Mouse (Mus musculus) frontal cortex, adult (tissue): ENCODE data around the gene Unc5c.

Experiments
- ATAC-seq: cut with Nextera tagmentation; 2 replicates; pipeline ENCODE4 v1.9.2; 2017; ENCODE audit warnings: mild to moderate bottlenecking, moderate library complexity, mixed read lengths; ENCODE audit not compliant: low TSS enrichment

The Unc5c gene

DNA sequence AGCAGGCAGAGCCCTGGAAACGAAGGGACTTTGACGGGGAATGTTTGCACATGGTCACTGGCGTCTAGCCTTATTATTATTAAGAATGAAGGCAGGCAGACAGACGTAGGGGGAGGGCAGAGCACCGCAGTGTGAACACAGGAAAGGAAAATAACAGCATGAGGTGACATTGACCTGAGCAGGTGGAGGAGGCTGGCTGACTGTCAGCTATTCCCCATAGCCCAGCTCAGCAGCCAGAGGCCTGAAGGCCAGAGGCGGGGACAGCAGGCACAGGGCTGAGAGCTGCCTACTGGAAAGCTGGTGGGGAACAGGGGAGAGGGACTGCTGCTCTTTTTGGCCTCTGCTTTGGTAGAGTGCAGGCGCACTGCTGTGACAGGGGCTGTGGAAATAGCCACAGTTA, 345.9 kb downstream of the Unc5c start:
- ATAC-seq, result no peak

DNA sequence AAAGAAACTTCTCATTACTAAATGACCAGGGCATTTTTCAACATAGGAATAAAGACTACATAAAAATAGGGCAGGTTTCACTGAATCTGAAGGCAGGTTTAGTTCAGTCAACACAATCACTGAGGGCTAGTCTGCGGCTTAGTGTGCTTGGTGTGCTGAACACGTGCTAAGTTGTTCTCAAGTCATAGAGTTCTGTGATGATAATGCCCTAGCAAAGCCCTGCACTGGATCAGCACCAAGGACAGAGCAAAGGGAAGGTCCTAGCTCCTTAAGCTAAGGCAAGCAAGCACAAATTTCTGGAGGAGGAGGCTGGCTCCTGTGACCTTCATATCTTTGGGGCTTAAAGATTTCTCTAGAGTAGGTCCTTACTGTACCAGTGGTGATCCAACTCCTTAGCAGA, 346.3 kb downstream of the Unc5c start:
- peak; percentile 15; the same call in 1 of the 2 replicates for ATAC-seq

DNA sequence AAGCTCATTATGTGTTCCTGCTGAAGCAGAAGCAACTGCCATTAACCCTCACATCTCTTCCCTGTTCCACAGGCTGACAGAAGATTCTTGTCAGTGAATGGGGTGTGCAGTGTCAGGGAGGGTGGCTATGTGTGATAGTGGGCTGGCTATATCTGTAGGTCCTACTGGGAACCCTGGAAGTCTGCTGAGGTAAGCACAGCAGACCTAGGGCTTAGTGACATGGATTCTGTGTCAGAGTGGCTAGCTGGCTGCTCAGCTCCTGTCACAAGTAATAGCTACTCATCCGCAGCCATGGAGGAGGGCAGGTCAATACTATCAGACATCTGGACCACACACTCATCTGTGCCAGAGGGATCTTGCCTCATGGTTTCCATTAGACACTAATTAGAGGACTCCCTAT, 349.8 kb downstream of the Unc5c start:
- ATAC-seq, result no peak

DNA sequence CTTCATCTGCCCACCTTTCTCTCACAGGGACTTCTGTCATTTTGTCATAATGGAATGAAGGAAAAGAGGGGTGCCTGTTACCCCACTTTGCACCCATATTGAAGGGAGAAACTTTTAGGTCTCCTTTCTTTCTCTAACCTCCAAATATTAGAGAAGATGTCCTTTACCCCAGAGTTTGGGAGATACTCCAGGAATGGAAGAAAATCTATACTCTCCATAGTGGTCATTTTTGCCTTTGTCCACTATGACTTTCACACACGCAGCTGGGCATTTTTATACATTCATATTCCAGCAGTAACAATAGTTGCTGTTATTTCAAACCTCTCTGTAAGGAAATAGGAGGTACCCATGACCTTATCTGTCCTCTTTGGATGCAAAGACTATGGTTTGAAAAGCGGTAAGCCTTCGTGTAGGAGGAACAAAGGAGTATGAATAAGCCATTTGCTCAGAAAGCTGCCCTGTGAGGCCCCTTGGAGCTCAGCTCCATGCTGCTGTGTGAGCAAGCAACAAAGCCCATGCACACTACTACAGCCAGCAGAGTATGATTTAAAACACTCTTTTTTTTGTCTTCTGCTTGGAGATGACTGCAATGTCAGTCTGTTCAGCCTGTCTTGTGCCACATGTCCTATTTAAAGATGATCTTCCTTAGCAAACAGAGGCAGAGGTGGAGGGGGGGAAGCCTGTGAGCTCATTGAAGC, 353.7 kb downstream of the Unc5c start:
- ATAC-seq, result peak; percentile 71

DNA sequence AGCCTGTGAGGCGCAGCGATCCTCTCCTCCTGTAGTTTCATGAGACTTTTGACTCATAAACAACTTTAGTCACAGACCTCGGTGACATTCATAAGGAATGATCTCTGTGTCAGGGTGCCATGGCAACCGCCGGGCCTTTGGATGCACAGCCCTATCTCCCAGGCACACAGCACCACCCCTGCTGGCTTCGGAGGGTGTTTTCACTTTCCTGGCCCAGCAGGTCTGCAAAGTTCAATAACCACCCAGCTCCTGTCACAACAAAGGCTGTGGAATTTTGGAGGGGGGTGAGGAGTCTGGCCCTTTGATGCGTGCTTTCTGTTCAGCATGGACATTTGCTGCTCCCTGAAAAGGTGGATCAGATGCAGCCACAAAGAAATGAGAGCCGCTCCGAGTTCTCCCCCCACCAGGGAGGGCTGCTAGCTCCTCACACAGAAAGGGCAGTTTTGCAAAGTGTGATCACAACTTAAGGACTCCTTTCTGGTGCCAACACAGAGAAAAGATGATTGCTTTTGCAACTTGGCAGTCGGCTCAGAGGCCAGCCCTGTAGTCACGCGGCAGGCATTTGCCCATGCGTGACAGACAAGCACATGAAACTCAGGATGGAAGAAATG, 354.4 kb downstream of the Unc5c start:
- ATAC-seq, result peak; percentile 66

DNA sequence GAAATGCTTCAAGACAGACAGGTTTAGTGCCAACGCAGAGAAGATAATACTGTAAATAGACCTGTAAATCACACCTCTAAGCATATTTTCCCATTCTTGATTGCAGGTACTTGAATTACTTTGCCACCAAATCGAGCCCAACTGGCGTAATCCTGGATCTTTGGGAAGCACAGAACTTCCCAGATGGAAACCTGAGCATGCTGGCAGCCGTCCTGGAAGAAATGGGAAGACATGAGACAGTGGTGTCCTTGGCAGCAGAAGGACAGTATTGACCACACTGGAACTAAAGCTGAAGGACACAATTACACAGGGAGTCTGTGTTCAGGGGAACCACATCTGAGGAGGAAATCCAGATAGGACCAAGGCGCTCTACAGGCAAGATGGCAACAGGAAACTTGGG, 363.3 kb downstream of the Unc5c start:
- peak; percentile 24; the same call in 1 of the 2 replicates for ATAC-seq

DNA sequence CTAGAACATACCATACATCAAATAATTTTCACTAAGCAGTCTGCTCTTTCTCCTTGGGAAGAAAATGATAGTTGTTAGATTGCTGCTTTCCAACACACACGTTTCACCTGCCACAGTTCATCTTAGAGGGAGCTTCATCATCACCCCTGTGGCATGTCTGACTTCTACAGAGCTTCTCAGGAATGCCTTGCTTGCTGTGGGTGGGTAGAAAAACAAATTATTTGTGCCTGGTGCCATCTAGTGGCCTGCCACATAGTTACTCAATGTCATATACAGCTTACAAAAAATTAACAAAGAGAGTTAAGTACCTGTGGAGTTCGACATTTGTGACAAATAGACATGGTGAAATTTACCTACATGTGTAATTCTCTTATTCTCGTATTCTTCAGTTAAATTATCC, 366.1 kb downstream of the Unc5c start:
- peak; percentile 91 for ATAC-seq

DNA sequence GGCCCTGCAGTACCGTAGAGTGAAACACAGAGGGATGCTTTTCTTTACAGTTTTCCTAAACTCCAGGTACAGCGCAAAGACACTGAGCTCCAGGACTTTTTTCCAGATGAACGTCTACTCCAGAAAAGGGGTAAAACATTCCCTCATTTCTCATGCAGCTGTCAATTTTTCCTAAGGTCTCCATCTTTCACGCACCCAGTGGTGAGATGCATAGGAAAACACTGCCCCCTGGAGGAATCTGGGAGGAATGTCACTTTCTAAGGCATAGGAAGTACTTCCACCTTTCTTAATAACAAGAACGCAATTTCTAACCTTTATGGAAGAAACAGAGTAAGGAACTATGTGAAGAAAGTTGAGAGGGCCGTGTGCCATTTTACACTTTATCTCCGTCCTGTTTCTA, 373.8 kb downstream of the Unc5c start:
- ATAC-seq, result peak; percentile 79

DNA sequence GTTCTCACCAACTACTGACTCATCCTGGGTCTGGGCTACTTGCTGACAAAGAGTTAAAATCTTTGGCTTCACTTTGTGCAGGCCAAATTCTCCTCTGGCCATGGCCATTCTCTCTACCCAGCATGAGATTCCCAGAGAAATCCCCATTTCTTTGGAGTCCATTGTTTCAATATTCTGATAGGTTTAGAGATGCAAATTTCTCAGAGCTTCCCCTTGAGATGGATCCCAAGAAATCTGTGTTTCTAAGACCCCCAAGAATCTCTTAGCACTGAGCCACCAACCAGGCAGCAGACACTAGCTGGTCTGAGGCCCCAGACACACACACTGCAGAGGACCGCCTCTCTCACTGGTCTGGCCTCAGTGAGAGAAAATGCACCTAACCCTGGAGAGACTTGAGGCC, 384.2 kb downstream of the Unc5c start:
- no peak for ATAC-seq

DNA sequence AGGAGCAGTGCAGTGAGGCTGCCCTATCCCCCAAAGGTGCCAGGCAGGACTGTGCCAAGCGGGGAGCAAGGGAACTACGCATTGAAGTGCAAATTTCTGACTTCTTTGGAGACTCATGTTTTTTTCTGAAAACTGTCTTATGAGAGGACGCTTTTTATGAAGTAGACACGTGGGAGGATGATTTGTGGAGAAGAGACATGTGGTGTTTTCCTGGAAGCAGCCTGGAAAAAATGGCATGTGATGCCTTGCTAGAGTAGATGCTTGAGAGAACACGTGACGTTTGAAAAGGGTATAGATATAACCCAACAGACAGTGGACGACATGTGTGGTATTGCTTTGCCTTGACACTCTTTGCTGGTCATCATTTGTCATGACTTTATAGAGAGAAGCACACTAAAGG, 385.1 kb downstream of the Unc5c start:
- peak; percentile 95 for ATAC-seq

DNA sequence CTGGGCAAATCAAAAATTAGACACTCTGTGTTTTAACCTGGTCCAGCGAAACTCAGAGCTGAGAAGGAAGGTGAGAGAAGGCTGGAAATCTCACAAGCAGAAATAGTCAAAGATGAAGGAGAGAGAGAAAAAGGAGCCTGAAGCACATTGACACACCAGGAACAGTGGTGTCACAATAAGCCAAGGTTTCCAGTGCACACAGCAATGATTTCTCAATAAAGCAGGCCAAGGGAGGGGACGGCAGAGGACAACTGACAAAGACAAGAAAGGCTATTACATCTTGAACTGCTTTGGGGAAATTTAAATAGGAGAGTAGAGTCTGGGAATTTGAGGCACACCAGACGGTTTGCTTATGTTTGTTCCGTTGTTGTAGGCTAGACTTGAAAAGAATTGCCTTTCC, 389.3 kb downstream of the Unc5c start:
- no peak for ATAC-seq

DNA sequence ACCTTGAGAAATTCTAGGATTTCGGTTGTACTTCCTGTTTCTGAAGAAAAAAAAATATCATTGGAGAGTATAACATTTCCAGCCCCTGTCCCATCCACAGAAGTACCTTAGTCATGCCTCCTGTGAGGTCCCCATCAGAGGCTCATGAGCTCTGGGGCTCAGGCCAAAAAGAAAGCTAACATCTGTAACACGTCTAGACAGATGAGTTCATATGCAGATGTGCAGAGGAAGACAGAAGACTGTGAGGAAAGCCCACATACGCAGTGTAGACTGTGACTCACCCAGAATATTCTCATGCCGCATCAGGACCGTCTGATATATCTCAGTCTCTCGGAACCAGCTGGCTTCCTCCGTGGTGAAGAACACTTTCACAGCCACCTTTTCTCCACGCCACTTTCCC, 392.1 kb downstream of the Unc5c start:
- no peak for ATAC-seq

DNA sequence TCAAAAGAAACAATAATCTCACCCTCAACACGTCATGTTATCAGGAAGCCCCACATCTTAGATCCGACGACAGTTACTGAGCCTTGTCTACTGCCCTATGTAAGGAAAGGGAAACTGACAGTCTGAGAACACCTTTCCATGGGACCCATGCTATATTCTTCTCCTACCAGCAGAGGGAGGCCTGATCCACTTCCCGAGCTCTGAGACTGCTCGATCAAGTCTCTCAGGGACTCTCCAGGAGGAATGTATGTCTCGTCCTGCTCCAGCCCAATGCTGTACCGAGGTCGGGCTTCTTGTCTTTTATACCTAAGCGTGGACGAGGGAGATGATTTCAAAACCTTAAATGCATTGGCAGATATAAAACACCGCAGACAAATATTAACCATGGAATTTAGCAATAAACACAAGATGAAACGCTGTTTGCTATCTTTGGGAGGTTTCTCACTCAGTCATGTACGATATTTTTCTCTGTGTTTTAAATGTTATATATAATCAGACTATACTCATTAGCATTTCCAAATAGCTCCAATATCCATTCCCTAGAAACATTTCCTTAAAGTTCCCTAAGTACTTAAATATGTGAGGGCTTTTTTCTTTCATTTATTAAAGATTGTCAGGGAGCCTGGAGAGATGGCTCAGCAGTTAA, 397.9 kb downstream of the Unc5c start:
- peak; percentile 100 for ATAC-seq

DNA sequence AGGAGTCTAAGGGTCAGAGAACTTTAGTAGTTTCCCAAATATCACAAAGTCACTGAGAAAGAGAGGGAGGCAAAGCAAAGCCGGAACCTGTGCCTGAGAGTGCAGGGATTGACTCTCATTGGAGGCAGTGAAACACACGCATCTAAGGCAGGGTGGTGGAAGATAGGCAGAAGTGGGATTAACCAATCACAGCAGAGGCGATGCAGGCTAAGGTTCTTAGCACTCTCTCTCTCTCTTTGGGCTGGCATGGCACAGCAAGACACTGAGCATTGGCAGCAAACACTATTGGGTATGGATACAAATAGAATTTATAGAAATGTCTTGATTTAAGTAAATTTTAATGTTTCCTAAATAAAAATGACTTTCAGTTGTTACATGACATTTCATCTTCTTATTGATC, 406.8 kb downstream of the Unc5c start:
- ATAC-seq, result no peak

DNA sequence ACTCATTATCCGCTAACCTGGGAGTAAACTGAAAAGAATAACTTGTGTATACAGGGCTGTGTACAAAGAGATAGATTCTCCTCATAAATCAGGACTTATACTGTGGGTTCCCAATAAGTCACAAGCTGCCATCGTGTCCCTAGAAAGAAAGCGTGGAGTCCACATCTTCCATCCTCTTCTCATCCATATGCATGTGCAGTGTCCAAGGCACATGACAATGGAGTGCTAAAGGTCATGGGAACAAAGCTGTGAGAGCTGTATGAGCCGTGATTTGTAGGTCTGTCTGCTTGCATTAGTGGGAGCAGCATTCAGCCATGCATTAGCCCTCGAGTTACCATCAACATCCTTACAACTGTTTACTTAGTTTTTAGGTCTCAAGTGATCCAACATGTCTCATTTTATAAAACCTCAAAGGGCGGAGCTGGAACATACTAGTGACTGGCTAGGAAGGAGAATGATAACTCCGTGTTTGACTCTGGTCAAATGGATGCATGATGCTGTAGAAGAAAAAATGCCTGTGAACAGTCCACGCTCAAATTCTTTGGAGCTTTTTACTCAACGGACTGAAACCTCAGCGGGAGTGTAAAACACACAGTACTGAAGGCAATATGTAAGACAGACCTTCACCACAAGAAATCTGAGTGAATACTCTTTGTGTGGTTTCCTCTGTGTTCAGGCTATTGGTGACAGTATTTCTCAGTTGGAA, 407.5 kb downstream of the Unc5c start:
- ATAC-seq, result no peak

DNA sequence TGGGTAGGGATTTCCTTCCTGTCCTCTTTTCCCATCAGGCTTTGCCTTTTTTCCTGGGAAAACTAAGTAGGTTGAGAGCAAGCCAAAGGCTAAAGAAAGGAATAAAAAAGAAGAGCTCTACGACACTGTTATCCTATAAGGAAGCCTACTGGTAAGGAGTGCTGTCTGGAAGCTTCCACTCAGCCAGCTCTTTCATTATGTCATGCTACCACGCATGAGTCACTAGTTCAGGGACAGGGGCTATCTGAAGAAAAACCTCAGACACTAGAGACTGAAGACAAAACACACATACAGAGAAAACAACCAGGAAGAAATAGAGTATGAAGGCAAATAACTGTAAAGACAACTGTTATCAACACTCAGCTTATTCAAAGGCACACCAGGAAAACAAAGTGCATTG, 417.5 kb downstream of the Unc5c start:
- ATAC-seq, result no peak

DNA sequence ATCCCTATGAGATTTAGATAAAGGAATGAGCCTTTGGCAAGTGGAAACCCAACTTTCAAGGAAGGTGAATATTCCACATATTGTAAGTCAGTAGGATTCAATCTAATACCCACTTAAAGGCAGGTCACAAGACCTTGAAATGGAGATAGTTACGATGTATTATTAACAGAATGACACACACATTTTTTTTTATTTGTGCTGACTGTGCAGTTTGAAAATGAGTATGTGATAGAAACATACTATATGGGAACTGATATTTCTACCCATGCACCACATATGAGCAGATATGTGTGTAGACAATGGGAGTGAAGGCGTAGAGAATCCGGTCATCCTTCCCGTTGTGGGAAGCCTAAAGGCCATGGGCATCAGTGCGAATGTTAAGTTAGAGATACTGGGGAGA, 419.2 kb downstream of the Unc5c start:
- no peak for ATAC-seq
